Mouse (Mus musculus) limb, embryonic 12.5 days (tissue): ENCODE measurements around the gene Coq10b. TPM values are rescaled to one million over a fixed set of nuclear protein-coding genes. Genes with fewer than 3 reads are reported as not detected.

Source experiments
- polyA plus RNA-seq: library from polyadenylated mRNA; unstranded; fragments of >200 nt; fragmentation: Nextera tagmentation; extraction: Ambion mirVana; gene quantifications from 2 replicates; pipeline ENCODE4 v1.2.1, GENCODE M21; 2016

Coq10b gene
- polyA plus RNA-seq, 1 experiment from 2014 or later: 21.4 TPM

Other genes starting within 250 kb of the Coq10b start
- gene Ankrd44, start 126.4 kb upstream of the Coq10b start, polyA plus RNA-seq: 21.6 and 22.2 TPM in 2 replicates
- gene Sf3b1, start 25.3 kb upstream of the Coq10b start, polyA plus RNA-seq: 337 and 360 TPM in 2 replicates
- 485 and 512 TPM in 2 replicates for gene Hspe1, start 35.4 kb downstream of the Coq10b start, polyA plus RNA-seq
- gene Hspd1, start 35.5 kb downstream of the Coq10b start, polyA plus RNA-seq: 378 and 384 TPM in 2 replicates
- 151 and 159 TPM in 2 replicates for gene Mob4, start 78.5 kb downstream of the Coq10b start, polyA plus RNA-seq
- 35.2 and 38.2 TPM in 2 replicates for gene Rftn2, start 174.0 kb downstream of the Coq10b start, polyA plus RNA-seq
- 2.8 and 3.2 TPM in 2 replicates for gene Mars2, start 184.4 kb downstream of the Coq10b start, polyA plus RNA-seq